Mouse (Mus musculus) MN1 (cell line): Measurements from ENCODE around the gene Gnpnat1.
"Not testable (repeated sequence)": the region's sequence is repeated elsewhere in the genome, so short reads cannot be mapped to it uniquely, and the experiment has no call there.

Experiments
- DNase-seq: peaks from one replicate; pipeline ENCODE4 v3.0.0-alpha.2; 2016; ENCODE audit warnings: low spot score

Gnpnat1 gene

GRCm38 (mm10) chr14:45404813-45405212 is at the start of gene Gnpnat1:
Gene Gnpnat1, minus strand, starts transcription at chr14:45404913.
- not testable (repeated sequence) for DNase-seq

GRCm38 (mm10) chr14:45453538-45454233 is 49.0 kb upstream of the Gnpnat1 start:
- DNase-seq, result no peak

- DNase-seq, result no peak
These were observed 48.3 kb upstream of the Gnpnat1 start for GRCm38 (mm10) chr14:45452861-45453512.

GRCm38 (mm10) chr14:45452148-45452547 is 47.4 kb upstream of the Gnpnat1 start:
- DNase-seq, result no peak

- no peak for DNase-seq
These were observed 46.4 kb upstream of the Gnpnat1 start for GRCm38 (mm10) chr14:45451090-45451489.

GRCm38 (mm10) chr14:45446777-45447176 is 42.1 kb upstream of the Gnpnat1 start:
- no peak for DNase-seq

GRCm38 (mm10) chr14:45445445-45445844 is 40.7 kb upstream of the Gnpnat1 start:
- no peak for DNase-seq

GRCm38 (mm10) chr14:45444870-45445269 is 40.2 kb upstream of the Gnpnat1 start:
- DNase-seq, result no peak

GRCm38 (mm10) chr14:45442781-45443560 is 38.3 kb upstream of the Gnpnat1 start:
- peak; percentile 31 for DNase-seq

- DNase-seq, result no peak
These were observed 36.6 kb upstream of the Gnpnat1 start for GRCm38 (mm10) chr14:45441291-45441690.

GRCm38 (mm10) chr14:45439387-45439786 is 34.7 kb upstream of the Gnpnat1 start:
- no peak for DNase-seq

- no peak for DNase-seq
These were observed 34.2 kb upstream of the Gnpnat1 start for GRCm38 (mm10) chr14:45438931-45439275.

- no peak for DNase-seq
These were observed 33.7 kb upstream of the Gnpnat1 start for GRCm38 (mm10) chr14:45438250-45438930.

GRCm38 (mm10) chr14:45434220-45434619 is 29.5 kb upstream of the Gnpnat1 start:
- DNase-seq, result no peak

GRCm38 (mm10) chr14:45432003-45432402 is 27.3 kb upstream of the Gnpnat1 start:
- DNase-seq, result no peak

GRCm38 (mm10) chr14:45430066-45430842 is 25.5 kb upstream of the Gnpnat1 start:
- no peak for DNase-seq

- DNase-seq, result peak; percentile 80
These were observed 18.5 kb upstream of the Gnpnat1 start for GRCm38 (mm10) chr14:45423220-45423619.

- peak; percentile 37 for DNase-seq
These were observed 17.7 kb upstream of the Gnpnat1 start for GRCm38 (mm10) chr14:45422371-45422770.

GRCm38 (mm10) chr14:45419323-45419722 is 14.6 kb upstream of the Gnpnat1 start:
- no peak for DNase-seq

GRCm38 (mm10) chr14:45418553-45418952 is 13.8 kb upstream of the Gnpnat1 start:
- DNase-seq, result no peak

- DNase-seq, result no peak
These were observed 11.6 kb upstream of the Gnpnat1 start for GRCm38 (mm10) chr14:45416265-45416664.

GRCm38 (mm10) chr14:45403651-45404050 is 1.1 kb downstream of the Gnpnat1 start:
- no peak for DNase-seq
